Mouse (Mus musculus) urinary bladder, postnatal 4 days (tissue): Measurements from ENCODE around the gene Tacc2.

ENCODE experiments used
- DNase-seq, 2 experiments: peaks; one replicate each; pipeline ENCODE4 v3.0.0; 2021 to 2022; ENCODE audit warnings: low spot score in 2 of 2

Gene Tacc2

GRCm38 (mm10) chr7:130688601-130689000 is 111.4 kb downstream of the Tacc2 start:
- DNase-seq = no peak

- no peak for DNase-seq
These were observed 113.6 kb downstream of the Tacc2 start for GRCm38 (mm10) chr7:130690869-130691268.

- no peak for DNase-seq
These were observed 114.7 kb downstream of the Tacc2 start for GRCm38 (mm10) chr7:130691931-130692330.

- peak; percentile 70 to 75 for DNase-seq
These were observed 115.2 kb downstream of the Tacc2 start for GRCm38 (mm10) chr7:130692392-130692942.

- no peak for DNase-seq
These were observed 115.9 kb downstream of the Tacc2 start for GRCm38 (mm10) chr7:130692943-130693799.

GRCm38 (mm10) chr7:130693800-130694193 is 116.6 kb downstream of the Tacc2 start:
- DNase-seq = no peak

- no peak for DNase-seq
These were observed 118.6 kb downstream of the Tacc2 start for GRCm38 (mm10) chr7:130695669-130696338.

GRCm38 (mm10) chr7:130696347-130697234 is 119.4 kb downstream of the Tacc2 start:
- DNase-seq = no peak

- DNase-seq = no peak
These were observed 121.2 kb downstream of the Tacc2 start for GRCm38 (mm10) chr7:130698480-130698879.

- no peak for DNase-seq
These were observed 124.1 kb downstream of the Tacc2 start for GRCm38 (mm10) chr7:130701336-130701735.

- DNase-seq = no peak
These were observed 128.0 kb downstream of the Tacc2 start for GRCm38 (mm10) chr7:130705230-130705629.

GRCm38 (mm10) chr7:130708940-130709339 is 131.7 kb downstream of the Tacc2 start:
- no peak for DNase-seq

GRCm38 (mm10) chr7:130709372-130710274 is 132.4 kb downstream of the Tacc2 start:
- no peak for DNase-seq

- DNase-seq = no peak
These were observed 134.6 kb downstream of the Tacc2 start for GRCm38 (mm10) chr7:130711851-130712250.

- DNase-seq = no peak
These were observed 136.1 kb downstream of the Tacc2 start for GRCm38 (mm10) chr7:130713319-130713718.

- no peak for DNase-seq
These were observed 138.2 kb downstream of the Tacc2 start for GRCm38 (mm10) chr7:130715467-130715866.

GRCm38 (mm10) chr7:130716341-130716740 is 139.1 kb downstream of the Tacc2 start:
- DNase-seq = no peak

GRCm38 (mm10) chr7:130716989-130717388 is 139.8 kb downstream of the Tacc2 start:
- no peak for DNase-seq

GRCm38 (mm10) chr7:130719931-130720598 is 142.8 kb downstream of the Tacc2 start:
- DNase-seq = no peak
